Mouse (Mus musculus): ENCODE data around the gene Zbtb43. TPM values are rescaled to one million over a fixed set of nuclear protein-coding genes. Genes with fewer than 3 reads are reported as not detected.

Gene Zbtb43
- polyA plus RNA-seq, 1 experiment from 2014 or later, result 26.0 TPM

GRCm38 (mm10) chr2:33401217-33401616 lies 67.1 kb downstream of the Zbtb43 start:
- 37% methylated on average over 3 of the region's 3 CpGs for WGBS
- no peak for ATAC-seq
- Histone ChIP-seq H3K4me2 (ENCODE audit: low read length) (no peak overlapping the region), H3K4me3 (ENCODE audit: low read depth, low read length) (no peak overlapping the region), H3K27ac (ENCODE audit: low read length) (no peak overlapping the region), H3K36me3 (ENCODE audit: control insufficient read depth, insufficient read depth, low read length) (no peaks in the 10 kb centered on the region), H3K9ac (ENCODE audit: low read depth, low read length) (no peak overlapping the region), H3K9me3 (replicated peaks; ENCODE audit: control insufficient read depth, low read length, poor library complexity, severe bottlenecking) (no peaks in the 10 kb centered on the region), H3K4me1 (ENCODE audit: control insufficient read depth, insufficient read depth, low read length) (no peaks in the 10 kb centered on the region), H3K27me3 (ENCODE audit: control insufficient read depth, insufficient read depth, low read depth, low read length) (no peaks in the 10 kb centered on the region)

GRCm38 (mm10) chr2:33400541-33400940 lies 67.8 kb downstream of the Zbtb43 start:
- H3K4me3 ChIP-seq (ENCODE audit: low read depth, low read length), result no peak overlapping the region
- H3K27ac ChIP-seq (ENCODE audit: low read length), result no peak overlapping the region
- H3K4me2 ChIP-seq (ENCODE audit: low read length), result no peak overlapping the region
- no peaks in the 10 kb centered on the region for H3K27me3 ChIP-seq (ENCODE audit: control insufficient read depth, insufficient read depth, low read depth, low read length)
- H3K9me3 ChIP-seq (replicated peaks; ENCODE audit: control insufficient read depth, low read length, poor library complexity, severe bottlenecking), result no peaks in the 10 kb centered on the region
- no peak for ATAC-seq
- no peaks in the 10 kb centered on the region for H3K4me1 ChIP-seq (ENCODE audit: control insufficient read depth, insufficient read depth, low read length)
- WGBS, result 85% methylated on average over 5 of the region's 5 CpGs
- no peak overlapping the region for H3K9ac ChIP-seq (ENCODE audit: low read depth, low read length)
- no peaks in the 10 kb centered on the region for H3K36me3 ChIP-seq (ENCODE audit: control insufficient read depth, insufficient read depth, low read length)

Other genes starting within 250 kb of the Zbtb43 start
- gene Ralgps1, start 97.1 kb downstream of the Zbtb43 start, polyA plus RNA-seq (2015; fragmentation: Nextera tagmentation; extraction: Ambion mirVana), result 48.4 and 54.3 TPM in 2 replicates
- gene Zbtb34, start 37.2 kb downstream of the Zbtb43 start, polyA plus RNA-seq (2015; fragmentation: Nextera tagmentation; extraction: Ambion mirVana), result 7.6 TPM in 2 replicates
- 0.95 and 0.98 TPM in 2 replicates for gene Lmx1b, start 172.0 kb upstream of the Zbtb43 start, polyA plus RNA-seq (2015; fragmentation: Nextera tagmentation; extraction: Ambion mirVana)

All from midbrain, embryonic 16.5 days (tissue).